In genomic region chr7:3365547-3366279, GRCm38 (mm10) we compare ENCODE assay signal across 28 mouse cellular contexts. TPM values are rescaled to one million over a fixed set of nuclear protein-coding genes. Genes with fewer than 3 reads are reported as not detected.
DNase-seq lines count a peak whose midpoint lies in the region; ATAC-seq and TF ChIP-seq lines count a peak whose summit lies in the region.
"Had no signal": no experiment of that assay in that cellular context is flagged by ENCODE, and none has a peak within 500 bp of the region (broad histone marks: within the 10 kb centered on the region; RNA-seq: fewer than 3 reads in every experiment).

No protein-coding gene starts in this region.

- H3K9me3 ChIP-seq in midbrain, embryonic 11.5 days (ENCODE audit: control insufficient read depth, low read length): no peaks in the 10 kb centered on the region
- no peaks in the 10 kb centered on the region for H3K9me3 ChIP-seq in midbrain, embryonic 16.5 days (replicated peaks; ENCODE audit: control insufficient read depth, low read length, poor library complexity, severe bottlenecking)
- H3K9me3 ChIP-seq in MEL (replicated peaks; ENCODE audit: insufficient read depth, low read length): no peaks in the 10 kb centered on the region
- no peaks in the 10 kb centered on the region for H3K9me3 ChIP-seq in hindbrain, embryonic 13.5 days
- H3K9me3 ChIP-seq: embryonic facial prominence, embryonic 13.5 days; forebrain, embryonic 12.5 days; G1E; hindbrain, embryonic 12.5 days; limb, embryonic 13.5 days had no signal

- ATAC-seq in midbrain, embryonic 11.5 days (ENCODE audit: low FRiP score): 0 out of 2 replicates have a peak, but pooled peaks have one; percentile 22
- ATAC-seq in midbrain, embryonic 16.5 days: no peak
- peak; percentile 77 to 86 for ATAC-seq in hematopoietic stem cell, adult 5-6 weeks (replicated peaks in 1 of 2; ENCODE audit: insufficient read depth in 1 of 2, low FRiP score in 2 of 2, low TSS enrichment in 1 of 2, low read depth in 1 of 2, poor library complexity in 2 of 2, severe bottlenecking in 2 of 2)
- ATAC-seq in hindbrain, embryonic 13.5 days (ENCODE audit: low FRiP score): no peak

- H3K36me3 ChIP-seq in midbrain, embryonic 11.5 days (ENCODE audit: control insufficient read depth, insufficient read depth, low read length): no peaks in the 10 kb centered on the region; the same call in 1 of the 2 replicates
- peaks cover 5% of the 10 kb centered on the region for H3K36me3 ChIP-seq in midbrain, embryonic 16.5 days (ENCODE audit: control insufficient read depth, insufficient read depth, low read length)
- no peaks in the 10 kb centered on the region for H3K36me3 ChIP-seq in MEL (ENCODE audit: control insufficient read depth in 1 of 2, insufficient read depth in 2 of 2, low read length in 2 of 2)
- H3K36me3 ChIP-seq in hindbrain, embryonic 13.5 days: peaks cover 40% of the 10 kb centered on the region
- H3K36me3 ChIP-seq: G1E had no signal

- no peak for TF ChIP-seq RAD21 in MEL (IDR thresholded peaks at IDR 0.05; ENCODE audit: low read depth, low read length)

- H3K4me3 ChIP-seq in midbrain, embryonic 11.5 days (ENCODE audit: low read depth, low read length): no peak overlapping the region
- no peak overlapping the region for H3K4me3 ChIP-seq in midbrain, embryonic 16.5 days (ENCODE audit: low read depth, low read length)
- peak overlapping the region in 1 of 2 experiments; percentile 39; a peak in 2 of 4 replicates for H3K4me3 ChIP-seq in MEL (ENCODE audit: control insufficient read depth in 1 of 2, insufficient read depth in 1 of 2, low read depth in 2 of 2, low read length in 2 of 2)
- H3K4me3 ChIP-seq in hindbrain, embryonic 13.5 days: no peak overlapping the region
- H3K4me3 ChIP-seq: embryonic facial prominence, embryonic 13.5 days; erythroblast, embryonic 14.5 days; forebrain, embryonic 12.5 days; hindbrain, embryonic 12.5 days; limb, embryonic 13.5 days had no signal

- TF ChIP-seq POLR2A in MEL (IDR thresholded peaks at IDR 0.05; ENCODE audit: control insufficient read depth in 1 of 2, insufficient read depth in 1 of 2, low read depth in 1 of 2, low read length in 2 of 2, poor library complexity in 1 of 2): no peak

- TF ChIP-seq EP300 in MEL (IDR thresholded peaks at IDR 0.05; ENCODE audit: low read depth in 1 of 2, low read length in 2 of 2): no peak

- peaks cover 18% of the 10 kb centered on the region for H3K27me3 ChIP-seq in midbrain, embryonic 11.5 days (ENCODE audit: control insufficient read depth, insufficient read depth, low read length)
- H3K27me3 ChIP-seq in midbrain, embryonic 16.5 days (ENCODE audit: control insufficient read depth, insufficient read depth, low read depth, low read length): no peaks in the 10 kb centered on the region
- no peaks in the 10 kb centered on the region for H3K27me3 ChIP-seq in MEL (ENCODE audit: control insufficient read depth in 1 of 2, insufficient read depth in 2 of 2, low read length in 2 of 2)
- peaks cover 25% of the 10 kb centered on the region for H3K27me3 ChIP-seq in hindbrain, embryonic 13.5 days

- no peak overlapping the region for H3K9ac ChIP-seq in midbrain, embryonic 11.5 days (ENCODE audit: low read length)
- no peak overlapping the region for H3K9ac ChIP-seq in midbrain, embryonic 16.5 days (ENCODE audit: low read depth, low read length)
- no peak overlapping the region for H3K9ac ChIP-seq in MEL (ENCODE audit: control insufficient read depth, low read depth, low read length, poor library complexity, severe bottlenecking)
- H3K9ac ChIP-seq in hindbrain, embryonic 13.5 days: no peak overlapping the region
- H3K9ac ChIP-seq: embryonic facial prominence, embryonic 13.5 days; forebrain, embryonic 12.5 days; hindbrain, embryonic 12.5 days; limb, embryonic 13.5 days; liver, embryonic 14.5 days; lung, embryonic 14.5 days had no signal

- H3K4me1 ChIP-seq in midbrain, embryonic 11.5 days (ENCODE audit: control insufficient read depth, insufficient read depth, low read length): peaks cover 7% of the 10 kb centered on the region; the same call in 1 of the 2 replicates
- peaks cover 7% of the 10 kb centered on the region; the same call in 1 of the 2 replicates for H3K4me1 ChIP-seq in midbrain, embryonic 16.5 days (ENCODE audit: control insufficient read depth, insufficient read depth, low read length)
- H3K4me1 ChIP-seq in MEL (ENCODE audit: control insufficient read depth in 1 of 2, insufficient read depth in 2 of 2, low read length in 2 of 2): no peaks in the 10 kb centered on the region
- H3K4me1 ChIP-seq in hindbrain, embryonic 13.5 days (replicated peaks): peaks cover 14% of the 10 kb centered on the region

- WGBS in midbrain, embryonic 11.5 days: 43% methylated on average over 11 of the region's 11 CpGs
- 41% methylated on average over 11 of the region's 11 CpGs for WGBS in midbrain, embryonic 16.5 days
- WGBS in hindbrain, embryonic 13.5 days: 36% methylated on average over 11 of the region's 11 CpGs

- no peak overlapping the region for H3K27ac ChIP-seq in midbrain, embryonic 11.5 days (ENCODE audit: low read depth, low read length)
- no peak overlapping the region for H3K27ac ChIP-seq in midbrain, embryonic 16.5 days (ENCODE audit: low read length)
- H3K27ac ChIP-seq in MEL (ENCODE audit: control insufficient read depth, low read depth, low read length): no peak overlapping the region
- H3K27ac ChIP-seq in hindbrain, embryonic 13.5 days: no peak overlapping the region
- H3K27ac ChIP-seq: embryonic facial prominence, embryonic 13.5 days; forebrain, embryonic 12.5 days; hindbrain, embryonic 12.5 days; limb, embryonic 13.5 days; liver, embryonic 14.5 days had no signal

- no peak overlapping the region for H3K4me2 ChIP-seq in midbrain, embryonic 11.5 days
- no peak overlapping the region for H3K4me2 ChIP-seq in midbrain, embryonic 16.5 days (ENCODE audit: low read length)
- no peak overlapping the region for H3K4me2 ChIP-seq in hindbrain, embryonic 13.5 days
- H3K4me2 ChIP-seq: forebrain, embryonic 12.5 days; hindbrain, embryonic 12.5 days had no signal

- H3K79me2 ChIP-seq in MEL (ENCODE audit: control insufficient read depth, insufficient read depth, low read length, poor library complexity): no peaks in the 10 kb centered on the region

- peak; percentile 82 for DNase-seq in midbrain, embryonic 11.5 days (ENCODE audit: low spot score, missing footprints)
- peak; percentile 58 for DNase-seq in MEL (ENCODE audit: low read depth, low spot score)
- no peak for DNase-seq in spleen, adult 12 weeks (ENCODE audit: low spot score)
- no peak for DNase-seq in testis, postnatal 14 days (ENCODE audit: low spot score)
- DNase-seq in thymus, postnatal 25 days: no peak
- DNase-seq: adrenal gland, postnatal 14 days; cerebellum, adult 2 months; cerebellum, postnatal 25 days; heart, adult 11 months; kidney, adult 18-20 months; layer of hippocampus, postnatal 36 days; lung, embryonic 14.5 days; right cerebral cortex, postnatal 14 days; spleen, adult 18-20 months; thymus, postnatal 36 days had no signal

- no peak for TF ChIP-seq CTCF in MEL (IDR thresholded peaks at IDR 0.05 in 2 of 3, conservative IDR thresholded peaks at IDR 0.05 in 1 of 3; ENCODE audit: control insufficient read depth in 1 of 3, insufficient read depth in 1 of 3, low read depth in 2 of 3, low read length in 3 of 3, poor library complexity in 1 of 3, severe bottlenecking in 1 of 3)

TF ChIP-seq in MEL, 35 proteins besides CTCF, POLR2A, EP300 and RAD21:
- TF ChIP-seq POLR2AphosphoS2 (IDR thresholded peaks at IDR 0.05; ENCODE audit: low read length) (peak; percentile 46; the same call in 1 of the 2 replicates), MAFK (IDR thresholded peaks at IDR 0.05; ENCODE audit: borderline replicate concordance, low read depth, low read length) (no peak)

RNA-seq across cellular contexts. Expression of gene Cacng8, which starts 24.8 kb away (rescaled TPM):
- polyA plus RNA-seq in midbrain, embryonic 11.5 days (2014; fragmentation: Nextera tagmentation; extraction: Ambion mirVana): 4.0 and 4.7 TPM in 2 replicates
- 13.3 and 17.3 TPM in 2 replicates for polyA plus RNA-seq in midbrain, embryonic 16.5 days (2015; fragmentation: Nextera tagmentation; extraction: Ambion mirVana)
- 4.6 and 5.6 TPM in 2 replicates for total RNA-seq in MEL (2012; rRNA removed)
- polyA plus RNA-seq in MEL (2012; ENCODE audit: insufficient read depth in 1 of 2, insufficient read length in 2 of 2, low read depth in 1 of 2, low replicate concordance in 2 of 2, missing spikeins in 1 of 2): 1 to 10 TPM in 1 of 2 experiments, not detected in 1; 9.2 TPM
- total RNA-seq in hematopoietic stem cell, adult 5-6 weeks (2017): 3.9 TPM in 1 of 2 replicates, not detected in the other
- 12.4 and 12.9 TPM in 2 replicates for polyA plus RNA-seq in hindbrain, embryonic 13.5 days (2015; fragmentation: Nextera tagmentation; extraction: Ambion mirVana)
- total RNA-seq: G1E; gastrocnemius, adult 8-10 months had no signal
- polyA plus RNA-seq: erythroblast, embryonic 14.5 days; G1E; heart, postnatal 0 days had no signal

RNA-seq across cellular contexts. Expression of gene Cacng7, which starts 33.0 kb away (rescaled TPM):
- 4.2 and 4.4 TPM in 2 replicates for polyA plus RNA-seq in midbrain, embryonic 11.5 days (2014; fragmentation: Nextera tagmentation; extraction: Ambion mirVana)
- 2.6 and 3.0 TPM in 2 replicates for polyA plus RNA-seq in midbrain, embryonic 16.5 days (2015; fragmentation: Nextera tagmentation; extraction: Ambion mirVana)
- 0.04 TPM in 1 of 2 replicates, not detected in the other for total RNA-seq in MEL (2012; rRNA removed)
- polyA plus RNA-seq in MEL (2012; ENCODE audit: insufficient read depth in 1 of 2, insufficient read length in 2 of 2, low read depth in 1 of 2, low replicate concordance in 2 of 2, missing spikeins in 1 of 2): under 1 TPM in 1 of 2 experiments, not detected in 1; 0.11 TPM
- total RNA-seq in hematopoietic stem cell, adult 5-6 weeks (2017): not detected in 2 replicates
- polyA plus RNA-seq in hindbrain, embryonic 13.5 days (2015; fragmentation: Nextera tagmentation; extraction: Ambion mirVana): 4.3 and 4.7 TPM in 2 replicates
- polyA plus RNA-seq: erythroblast, embryonic 14.5 days; G1E had no signal

RNA-seq across cellular contexts. Expression of gene Cacng6, which starts 58.3 kb away (rescaled TPM):
- polyA plus RNA-seq in midbrain, embryonic 11.5 days (2014; fragmentation: Nextera tagmentation; extraction: Ambion mirVana): not detected in 2 replicates
- 0.10 TPM in 1 of 2 replicates, not detected in the other for polyA plus RNA-seq in midbrain, embryonic 16.5 days (2015; fragmentation: Nextera tagmentation; extraction: Ambion mirVana)
- total RNA-seq in MEL (2012; rRNA removed): not detected in 2 replicates
- under 1 TPM in 1 of 2 experiments, not detected in 1; 0.08 TPM for polyA plus RNA-seq in MEL (2012; ENCODE audit: insufficient read depth in 1 of 2, insufficient read length in 2 of 2, low read depth in 1 of 2, low replicate concordance in 2 of 2, missing spikeins in 1 of 2)
- not detected in 2 replicates for total RNA-seq in hematopoietic stem cell, adult 5-6 weeks (2017)
- 0.13 and 0.16 TPM in 2 replicates for polyA plus RNA-seq in hindbrain, embryonic 13.5 days (2015; fragmentation: Nextera tagmentation; extraction: Ambion mirVana)
- total RNA-seq: adrenal gland, postnatal 14 days; midbrain, postnatal 0 days had no signal
- polyA plus RNA-seq: erythroblast, embryonic 14.5 days; G1E; liver, embryonic 14.5 days; lung, embryonic 14.5 days had no signal

Comparison
In these comparisons a context has a peak if more than half of its experiments do, and no peak if none do; other contexts are left out.
1. ATAC-seq: peak in midbrain, embryonic 11.5 days (single experiment) and hematopoietic stem cell, adult 5-6 weeks (2 of 2); none in midbrain, embryonic 16.5 days (single experiment) and hindbrain, embryonic 13.5 days (single experiment).
2. DNase-seq: peak in midbrain, embryonic 11.5 days (single experiment) and MEL (single experiment); none in spleen, adult 12 weeks (single experiment), testis, postnatal 14 days (single experiment) and thymus, postnatal 25 days (single experiment).